Mouse (Mus musculus): ENCODE measurements around the gene 9930021J03Rik. TPM values are rescaled to one million over a fixed set of nuclear protein-coding genes. Genes with fewer than 3 reads are reported as not detected.

9930021J03Rik gene
- polyA plus RNA-seq, 1 experiment from 2014 or later: 1.7 TPM

DNA sequence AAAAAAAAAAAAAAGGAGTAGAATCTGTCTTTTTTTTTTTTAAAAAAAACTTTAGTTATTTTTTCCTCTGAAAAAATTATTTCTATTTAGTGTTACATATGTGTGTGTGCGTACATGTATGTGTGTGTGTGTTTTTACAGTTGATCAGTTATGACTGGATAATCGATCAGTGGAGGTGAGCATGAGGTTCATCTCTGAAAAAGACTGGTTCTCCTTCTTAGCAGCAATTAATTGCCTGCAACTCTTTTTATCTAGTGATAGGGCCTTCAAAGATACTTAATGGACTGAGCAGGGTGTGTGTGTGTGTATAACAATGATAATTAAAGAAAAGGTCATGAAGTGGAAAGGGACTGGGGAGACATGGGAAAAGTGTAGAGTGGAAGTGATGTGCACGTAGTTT, 54.8 kb downstream of the 9930021J03Rik start:
- Histone ChIP-seq H3K36me3 (ENCODE audit: control insufficient read depth, insufficient read depth) (no peaks in the 10 kb centered on the region; the same call in 1 of the 2 replicates), H3K27ac (ENCODE audit: low read length) (no peak overlapping the region), H3K27me3 (ENCODE audit: control insufficient read depth, insufficient read depth, low read depth, low read length) (no peaks in the 10 kb centered on the region), H3K9me3 (replicated peaks; ENCODE audit: control insufficient read depth, low read length) (no peaks in the 10 kb centered on the region), H3K4me1 (ENCODE audit: control insufficient read depth, low read depth, low read length) (no peaks in the 10 kb centered on the region), H3K4me2 (ENCODE audit: low read depth, low read length) (no peak overlapping the region), H3K9ac (ENCODE audit: low read depth, low read length) (no peak overlapping the region), H3K4me3 (ENCODE audit: low read depth, low read length) (no peak overlapping the region)
- ATAC-seq (ENCODE audit: low read depth): no peak
- 74% methylated on average over 3 of the region's 3 CpGs for WGBS (ENCODE audit: insufficient replicate concordance)

- no peaks in the 10 kb centered on the region for H3K4me1 ChIP-seq (ENCODE audit: control insufficient read depth, low read depth, low read length)
- no peak for ATAC-seq (ENCODE audit: low read depth)
- H3K9me3 ChIP-seq (replicated peaks; ENCODE audit: control insufficient read depth, low read length): no peaks in the 10 kb centered on the region
- no peak overlapping the region for H3K4me3 ChIP-seq (ENCODE audit: low read depth, low read length)
- H3K27me3 ChIP-seq (ENCODE audit: control insufficient read depth, insufficient read depth, low read depth, low read length): no peaks in the 10 kb centered on the region
- no peak overlapping the region for H3K9ac ChIP-seq (ENCODE audit: low read depth, low read length)
- H3K4me2 ChIP-seq (ENCODE audit: low read depth, low read length): no peak overlapping the region
- H3K36me3 ChIP-seq (ENCODE audit: control insufficient read depth, insufficient read depth): no peaks in the 10 kb centered on the region
- WGBS (ENCODE audit: insufficient replicate concordance): 67% methylated on average over 5 of the region's 5 CpGs
- H3K27ac ChIP-seq (ENCODE audit: low read length): no peak overlapping the region
Observed at GRCm38 (mm10) chr19:29743531-29743930, 62.3 kb downstream of the 9930021J03Rik start.

- ATAC-seq (ENCODE audit: low read depth): no peak
- WGBS (ENCODE audit: insufficient replicate concordance): 56% methylated on average over 1 of the region's 1 CpGs
- H3K9ac ChIP-seq (ENCODE audit: low read depth, low read length): no peak overlapping the region
- H3K4me2 ChIP-seq (ENCODE audit: low read depth, low read length): no peak overlapping the region
- H3K4me1 ChIP-seq (ENCODE audit: control insufficient read depth, low read depth, low read length): no peaks in the 10 kb centered on the region
- no peak overlapping the region for H3K4me3 ChIP-seq (ENCODE audit: low read depth, low read length)
- H3K27ac ChIP-seq (ENCODE audit: low read length): no peak overlapping the region
- H3K36me3 ChIP-seq (ENCODE audit: control insufficient read depth, insufficient read depth): no peaks in the 10 kb centered on the region
- H3K27me3 ChIP-seq (ENCODE audit: control insufficient read depth, insufficient read depth, low read depth, low read length): no peaks in the 10 kb centered on the region
- no peaks in the 10 kb centered on the region for H3K9me3 ChIP-seq (replicated peaks; ENCODE audit: control insufficient read depth, low read length)
Observed at GRCm38 (mm10) chr19:29740661-29741060, 65.1 kb downstream of the 9930021J03Rik start.

DNA sequence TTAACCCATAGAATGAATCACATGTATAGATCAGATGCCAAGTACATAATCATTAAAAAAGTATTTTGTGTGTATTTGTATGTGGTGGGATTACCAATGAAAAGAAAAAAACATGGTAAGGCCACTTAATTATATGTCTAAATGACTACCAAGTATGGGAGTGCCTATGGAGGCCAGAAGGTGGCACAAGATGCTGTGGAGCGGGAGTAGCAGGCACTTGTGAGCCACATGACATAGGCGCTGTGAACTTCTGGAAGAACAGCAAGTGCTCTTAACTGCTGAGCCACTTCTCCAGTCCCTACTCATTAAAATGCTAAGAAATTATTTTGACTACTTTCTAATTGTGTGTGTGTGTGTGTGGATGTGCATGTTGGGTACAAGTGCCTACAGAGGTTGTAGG, 66.2 kb downstream of the 9930021J03Rik start:
- Histone ChIP-seq H3K9ac (ENCODE audit: low read depth, low read length) (no peak overlapping the region), H3K27me3 (ENCODE audit: control insufficient read depth, insufficient read depth, low read depth, low read length) (no peaks in the 10 kb centered on the region), H3K27ac (ENCODE audit: low read length) (no peak overlapping the region), H3K4me3 (ENCODE audit: low read depth, low read length) (no peak overlapping the region), H3K36me3 (ENCODE audit: control insufficient read depth, insufficient read depth) (no peaks in the 10 kb centered on the region), H3K4me1 (ENCODE audit: control insufficient read depth, low read depth, low read length) (no peaks in the 10 kb centered on the region), H3K9me3 (replicated peaks; ENCODE audit: control insufficient read depth, low read length) (no peaks in the 10 kb centered on the region), H3K4me2 (ENCODE audit: low read depth, low read length) (no peak overlapping the region)
- WGBS (ENCODE audit: insufficient replicate concordance): 79% methylated on average over 2 of the region's 2 CpGs
- no peak for ATAC-seq (ENCODE audit: low read depth)

DNA sequence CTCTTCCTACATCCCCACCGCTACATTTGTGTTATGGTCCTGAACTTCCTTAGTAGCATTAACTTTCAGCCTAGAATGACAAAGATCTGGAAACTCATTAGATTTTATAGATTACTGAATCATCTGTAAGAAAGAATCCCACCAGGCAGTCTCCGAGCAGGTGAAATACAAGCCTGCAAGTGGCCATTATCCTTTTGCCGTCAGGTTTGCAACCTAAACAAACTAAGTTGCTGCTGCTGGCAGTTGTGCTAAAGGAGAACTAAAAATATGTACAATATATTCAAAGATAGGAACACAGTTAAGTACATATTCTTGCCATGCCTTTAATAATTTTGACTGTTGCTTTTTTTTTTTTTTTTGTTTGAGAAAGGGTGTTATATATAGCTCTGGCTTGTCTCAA, 70.4 kb downstream of the 9930021J03Rik start:
- WGBS (ENCODE audit: insufficient replicate concordance): 82% methylated on average over 3 of the region's 3 CpGs
- H3K4me1 ChIP-seq (ENCODE audit: control insufficient read depth, low read depth, low read length): no peaks in the 10 kb centered on the region

GRCm38 (mm10) chr19:29718476-29718875, 87.3 kb downstream of the 9930021J03Rik start:
- 87% methylated on average over 3 of the region's 3 CpGs for WGBS (ENCODE audit: insufficient replicate concordance)
- H3K4me3 ChIP-seq (ENCODE audit: low read depth, low read length): no peak overlapping the region
- no peak for ATAC-seq (ENCODE audit: low read depth)
- peaks cover 20% of the 10 kb centered on the region for H3K36me3 ChIP-seq (ENCODE audit: control insufficient read depth, insufficient read depth)
- no peak overlapping the region for H3K4me2 ChIP-seq (ENCODE audit: low read depth, low read length)
- H3K27ac ChIP-seq (ENCODE audit: low read length): no peak overlapping the region
- no peaks in the 10 kb centered on the region for H3K27me3 ChIP-seq (ENCODE audit: control insufficient read depth, insufficient read depth, low read depth, low read length)
- no peak overlapping the region for H3K9ac ChIP-seq (ENCODE audit: low read depth, low read length)
- no peaks in the 10 kb centered on the region for H3K9me3 ChIP-seq (replicated peaks; ENCODE audit: control insufficient read depth, low read length)
- H3K4me1 ChIP-seq (ENCODE audit: control insufficient read depth, low read depth, low read length): no peaks in the 10 kb centered on the region

More for the DNA sequence above, 70.4 kb downstream of the 9930021J03Rik start:
- Histone ChIP-seq H3K36me3 (ENCODE audit: control insufficient read depth, insufficient read depth) (no peaks in the 10 kb centered on the region), H3K9me3 (replicated peaks; ENCODE audit: control insufficient read depth, low read length) (no peaks in the 10 kb centered on the region), H3K27me3 (ENCODE audit: control insufficient read depth, insufficient read depth, low read depth, low read length) (no peaks in the 10 kb centered on the region), H3K9ac (ENCODE audit: low read depth, low read length) (no peak overlapping the region), H3K4me2 (ENCODE audit: low read depth, low read length) (no peak overlapping the region), H3K4me3 (ENCODE audit: low read depth, low read length) (no peak overlapping the region), H3K27ac (ENCODE audit: low read length) (no peak overlapping the region)
- ATAC-seq (ENCODE audit: low read depth): no peak

DNA sequence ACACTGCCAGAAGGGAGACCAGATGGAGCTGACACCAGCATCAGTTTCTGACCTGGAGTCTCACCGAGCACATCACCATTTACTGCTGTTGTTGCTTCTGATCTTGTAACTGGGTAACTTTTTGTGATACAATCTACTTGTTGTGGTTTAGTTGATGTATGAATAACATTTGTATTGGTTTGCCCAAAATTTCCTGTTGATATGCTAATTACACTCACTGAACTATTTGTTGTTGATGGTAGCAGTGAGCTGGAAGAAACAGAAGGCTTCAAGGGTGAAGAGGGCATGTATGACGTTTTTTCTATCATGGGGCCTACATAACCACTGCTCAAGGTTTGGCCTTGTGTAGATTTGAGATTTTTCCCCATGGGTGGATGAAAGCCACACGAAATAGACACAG, 87.9 kb downstream of the 9930021J03Rik start:
- no peaks in the 10 kb centered on the region for H3K9me3 ChIP-seq (replicated peaks; ENCODE audit: control insufficient read depth, low read length)
- no peaks in the 10 kb centered on the region for H3K4me1 ChIP-seq (ENCODE audit: control insufficient read depth, low read depth, low read length)
- no peaks in the 10 kb centered on the region for H3K27me3 ChIP-seq (ENCODE audit: control insufficient read depth, insufficient read depth, low read depth, low read length)
- H3K4me3 ChIP-seq (ENCODE audit: low read depth, low read length): no peak overlapping the region
- H3K4me2 ChIP-seq (ENCODE audit: low read depth, low read length): no peak overlapping the region
- H3K36me3 ChIP-seq (ENCODE audit: control insufficient read depth, insufficient read depth): peaks cover 20% of the 10 kb centered on the region
- no peak for ATAC-seq (ENCODE audit: low read depth)
- WGBS (ENCODE audit: insufficient replicate concordance): 71% methylated on average over 3 of the region's 3 CpGs
- H3K27ac ChIP-seq (ENCODE audit: low read length): no peak overlapping the region
- H3K9ac ChIP-seq (ENCODE audit: low read depth, low read length): no peak overlapping the region

DNA sequence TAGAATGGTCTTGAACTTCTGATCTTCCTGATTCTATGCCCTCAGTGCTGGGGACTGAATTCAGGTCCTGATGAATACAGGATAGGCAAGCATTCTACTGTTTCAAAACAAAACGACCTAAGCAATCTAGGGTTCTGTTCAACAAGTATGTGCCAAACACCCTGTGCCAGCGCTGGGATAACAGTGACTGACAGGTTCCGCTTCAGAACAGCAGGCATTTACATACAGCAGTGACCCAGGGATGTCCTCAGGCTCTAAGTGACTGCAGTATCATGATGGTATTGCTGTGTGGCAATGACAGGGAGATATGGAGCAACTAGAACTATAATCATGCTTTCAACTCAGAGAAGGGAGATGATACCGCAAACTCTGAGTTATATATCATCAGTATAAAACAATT, 92.3 kb downstream of the 9930021J03Rik start:
- ATAC-seq (ENCODE audit: low read depth): no peak
- H3K4me3 ChIP-seq (ENCODE audit: low read depth, low read length): no peak overlapping the region
- H3K9me3 ChIP-seq (replicated peaks; ENCODE audit: control insufficient read depth, low read length): no peaks in the 10 kb centered on the region
- no peaks in the 10 kb centered on the region for H3K27me3 ChIP-seq (ENCODE audit: control insufficient read depth, insufficient read depth, low read depth, low read length)
- no peak overlapping the region for H3K9ac ChIP-seq (ENCODE audit: low read depth, low read length)
- no peak overlapping the region for H3K4me2 ChIP-seq (ENCODE audit: low read depth, low read length)
- 70% methylated on average over 4 of the region's 4 CpGs for WGBS (ENCODE audit: insufficient replicate concordance)
- no peaks in the 10 kb centered on the region for H3K4me1 ChIP-seq (ENCODE audit: control insufficient read depth, low read depth, low read length)
- peaks cover 12% of the 10 kb centered on the region for H3K36me3 ChIP-seq (ENCODE audit: control insufficient read depth, insufficient read depth)
- no peak overlapping the region for H3K27ac ChIP-seq (ENCODE audit: low read length)

DNA sequence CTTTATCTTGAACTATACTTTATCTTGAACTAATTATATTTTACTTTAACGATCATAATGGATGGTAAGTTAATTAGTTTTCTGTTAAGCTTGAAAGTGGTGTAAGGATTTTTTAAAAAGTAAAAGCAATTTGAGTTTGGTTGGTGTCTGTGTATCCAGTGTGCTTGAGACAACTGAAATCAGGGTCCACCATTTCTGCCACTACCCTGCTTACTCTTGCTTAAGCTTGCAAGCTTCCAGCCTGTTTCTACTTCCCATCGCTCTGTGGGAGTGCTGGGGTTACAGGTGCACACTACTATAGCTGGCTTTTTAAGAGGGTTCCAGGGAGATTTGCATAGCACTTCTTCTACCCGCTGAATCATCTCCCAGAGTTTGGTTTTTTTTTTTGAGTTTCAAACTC, 96.3 kb downstream of the 9930021J03Rik start:
- H3K9ac ChIP-seq (ENCODE audit: low read depth, low read length): no peak overlapping the region
- 74% methylated on average over 3 of the region's 3 CpGs for WGBS (ENCODE audit: insufficient replicate concordance)
- H3K27ac ChIP-seq (ENCODE audit: low read length): no peak overlapping the region
- H3K27me3 ChIP-seq (ENCODE audit: control insufficient read depth, insufficient read depth, low read depth, low read length): no peaks in the 10 kb centered on the region
- no peaks in the 10 kb centered on the region for H3K9me3 ChIP-seq (replicated peaks; ENCODE audit: control insufficient read depth, low read length)
- H3K4me2 ChIP-seq (ENCODE audit: low read depth, low read length): no peak overlapping the region
- no peaks in the 10 kb centered on the region for H3K36me3 ChIP-seq (ENCODE audit: control insufficient read depth, insufficient read depth)
- H3K4me3 ChIP-seq (ENCODE audit: low read depth, low read length): no peak overlapping the region
- ATAC-seq (ENCODE audit: low read depth): no peak
- no peaks in the 10 kb centered on the region for H3K4me1 ChIP-seq (ENCODE audit: control insufficient read depth, low read depth, low read length)
